Mouse (Mus musculus) neutrophil, adult 5-6 weeks (primary cell): ENCODE measurements around the gene Ate1. TPM values are rescaled to one million over a fixed set of nuclear protein-coding genes. Genes with fewer than 3 reads are reported as not detected.
A peak's percentile ranks its signal among the peaks of the same experiment; 100 is the strongest.

ENCODE experiments used
- ATAC-seq: fragments of 151-379, 151-347 bp; 2 replicates; pipeline ENCODE4 v1.8.0; 2017; ENCODE audit warnings: mild to moderate bottlenecking, moderate TSS enrichment; ENCODE audit not compliant: insufficient number of reproducible peaks, poor library complexity, low FRiP score, severe bottlenecking; ENCODE audit errors: extremely low read depth
- total RNA-seq: library from RNA; stranded (forward); fragments of 200-1000 nt; gene quantifications from 2 replicates; pipeline ENCODE4 v1.2.3, GENCODE M21; 2017

Ate1 gene
- total RNA-seq = 74.5 and 77.6 TPM in 2 replicates

GRCm38 (mm10) chr7:130520049-130520425 is at the start of gene Ate1:
Gene Ate1 (minus strand): TSS chr7:130520369.
- no peak for ATAC-seq

DNA sequence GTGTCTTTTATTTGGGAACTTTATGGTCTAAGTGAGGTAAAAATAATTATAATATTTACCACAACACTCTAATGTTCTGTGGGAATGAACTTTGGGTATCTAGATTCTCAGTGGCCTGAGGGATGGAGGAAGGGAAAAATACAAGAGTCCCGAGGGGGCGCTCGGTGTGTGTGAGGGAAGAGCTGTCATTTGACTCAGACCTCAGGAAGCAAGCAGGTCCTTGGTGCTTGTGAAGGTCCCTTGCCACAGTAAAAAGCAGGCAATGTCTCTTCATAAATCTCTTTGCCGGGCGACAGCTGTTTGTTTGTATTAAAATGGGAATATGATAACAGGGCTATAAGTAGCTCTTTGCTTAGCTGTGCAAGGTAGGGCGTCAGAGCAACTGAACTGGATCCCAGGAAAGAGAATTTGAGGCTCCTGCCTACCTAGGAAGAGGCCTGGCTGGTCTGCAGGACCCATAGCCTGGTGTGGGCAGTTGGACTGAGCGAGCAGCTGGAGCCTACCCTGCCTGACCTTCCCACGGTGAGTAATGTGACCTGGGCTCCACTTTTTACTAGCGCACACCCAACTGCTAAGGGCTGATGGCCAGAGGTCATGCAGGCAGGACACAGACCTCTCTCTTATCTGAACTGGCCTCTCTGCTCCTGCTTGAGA is 48.7 kb upstream of the Ate1 start:
- ATAC-seq = no peak

GRCm38 (mm10) chr7:130564596-130564995 is 44.4 kb upstream of the Ate1 start:
- ATAC-seq = no peak

- ATAC-seq = no peak
These were observed 43.7 kb upstream of the Ate1 start for GRCm38 (mm10) chr7:130563880-130564279.

DNA sequence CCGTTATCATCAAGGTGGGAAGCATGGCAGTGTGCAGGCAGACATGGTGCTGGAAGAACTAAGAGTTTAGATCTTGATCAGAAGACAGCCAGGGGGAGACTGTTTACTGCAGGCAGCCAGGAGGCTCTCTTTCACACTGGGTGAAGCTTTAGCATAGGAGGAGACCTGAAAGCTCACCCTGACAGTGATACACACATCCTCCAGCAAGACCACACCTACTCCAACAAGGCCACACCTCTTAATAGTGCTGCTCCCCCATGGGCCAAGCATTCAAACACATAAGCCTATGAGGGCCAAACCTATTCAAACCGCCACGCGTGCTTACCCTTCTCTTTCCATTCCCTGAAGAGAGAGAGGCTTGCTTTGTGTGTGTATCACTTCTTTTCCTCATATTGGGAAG is 43.1 kb upstream of the Ate1 start:
- ATAC-seq = no peak

DNA sequence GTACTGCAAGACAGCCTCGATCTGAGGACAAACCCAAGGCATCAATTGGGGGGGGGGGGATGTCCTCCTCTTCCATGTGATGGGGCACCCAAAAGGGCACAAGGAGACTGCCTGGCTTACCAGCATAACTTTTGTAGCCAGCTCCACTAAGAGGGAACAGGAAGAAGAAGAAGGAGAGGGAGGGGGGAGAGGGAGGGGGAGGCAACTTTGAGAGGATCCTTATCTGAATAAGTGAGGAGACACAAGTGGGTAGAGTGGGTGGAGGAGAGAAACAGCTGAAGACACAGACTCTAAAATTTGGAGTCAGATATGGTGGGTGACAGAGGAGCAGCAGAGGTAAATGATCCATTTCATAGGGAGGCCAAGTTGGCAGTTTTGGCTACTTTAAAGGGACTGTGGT is 40.8 kb upstream of the Ate1 start:
- no peak for ATAC-seq

- no peak for ATAC-seq
These were observed 38.4 kb upstream of the Ate1 start for GRCm38 (mm10) chr7:130558592-130558991.

GRCm38 (mm10) chr7:130555597-130555996 is 35.4 kb upstream of the Ate1 start:
- no peak for ATAC-seq

DNA sequence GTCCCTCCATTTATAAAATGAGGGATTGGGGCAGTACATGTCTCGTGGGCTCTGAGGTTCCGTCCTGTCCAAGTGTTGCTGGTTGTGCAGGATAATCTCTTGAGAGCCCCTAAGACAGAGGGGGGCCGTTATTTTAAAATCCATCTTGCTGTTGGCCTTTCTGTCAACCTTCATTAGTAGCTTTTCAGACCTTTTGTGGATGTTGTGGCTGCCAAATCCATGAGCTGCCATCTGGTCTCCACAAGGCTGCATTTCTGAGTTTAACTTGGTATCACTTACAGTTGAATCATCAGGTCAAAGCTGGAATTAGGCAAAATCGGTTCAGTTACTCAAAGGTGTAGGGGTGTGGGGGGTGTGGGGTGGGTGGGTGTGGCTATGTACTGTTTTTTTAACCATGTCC is 33.2 kb upstream of the Ate1 start:
- no peak for ATAC-seq

DNA sequence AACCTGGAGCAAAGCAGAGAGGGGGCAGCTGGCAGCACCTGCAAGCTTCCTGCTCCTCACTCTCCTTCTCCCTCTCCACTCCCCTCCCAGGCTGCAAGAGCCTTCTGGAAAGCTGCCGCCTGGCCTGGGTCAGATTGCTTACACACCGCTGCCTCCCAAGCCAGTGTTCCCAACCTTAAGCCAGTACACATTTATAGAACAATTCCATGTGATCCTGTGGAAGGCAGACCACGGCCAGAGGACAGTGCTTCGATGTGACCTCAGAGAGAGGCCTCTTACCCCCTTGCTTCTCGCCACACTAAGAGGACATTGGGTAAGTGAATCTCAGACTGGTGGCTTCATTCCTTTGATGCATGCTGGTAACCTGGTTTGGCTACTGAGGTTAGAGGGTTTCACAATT is 32.6 kb upstream of the Ate1 start:
- ATAC-seq = no peak

DNA sequence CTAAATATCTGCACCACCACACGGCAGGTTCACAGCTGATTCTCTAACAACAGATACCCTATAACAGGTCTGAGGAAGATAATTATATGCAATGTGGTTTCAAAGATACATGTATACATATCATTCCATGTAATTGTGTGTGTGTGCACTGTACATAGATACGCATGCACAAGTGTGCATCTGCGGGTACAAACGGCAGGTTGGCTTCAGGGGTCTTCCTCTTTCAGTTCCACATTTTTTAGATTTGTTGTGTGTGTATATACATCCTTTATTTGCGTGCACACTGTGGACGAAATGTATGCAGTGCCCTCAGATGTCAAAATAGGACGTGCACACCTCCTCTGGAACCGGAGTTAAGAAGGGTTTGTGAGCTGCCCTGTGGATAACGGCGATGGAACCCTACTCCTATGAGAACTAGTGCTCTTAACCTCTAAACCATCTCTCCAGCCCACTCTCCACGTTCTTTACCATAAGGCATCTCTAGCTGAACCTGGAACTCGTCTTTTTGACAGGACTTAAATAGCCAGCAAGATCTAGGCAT is 27.5 kb upstream of the Ate1 start:
- ATAC-seq = 0 out of 2 replicates have a peak, but pooled peaks have one; percentile 17

DNA sequence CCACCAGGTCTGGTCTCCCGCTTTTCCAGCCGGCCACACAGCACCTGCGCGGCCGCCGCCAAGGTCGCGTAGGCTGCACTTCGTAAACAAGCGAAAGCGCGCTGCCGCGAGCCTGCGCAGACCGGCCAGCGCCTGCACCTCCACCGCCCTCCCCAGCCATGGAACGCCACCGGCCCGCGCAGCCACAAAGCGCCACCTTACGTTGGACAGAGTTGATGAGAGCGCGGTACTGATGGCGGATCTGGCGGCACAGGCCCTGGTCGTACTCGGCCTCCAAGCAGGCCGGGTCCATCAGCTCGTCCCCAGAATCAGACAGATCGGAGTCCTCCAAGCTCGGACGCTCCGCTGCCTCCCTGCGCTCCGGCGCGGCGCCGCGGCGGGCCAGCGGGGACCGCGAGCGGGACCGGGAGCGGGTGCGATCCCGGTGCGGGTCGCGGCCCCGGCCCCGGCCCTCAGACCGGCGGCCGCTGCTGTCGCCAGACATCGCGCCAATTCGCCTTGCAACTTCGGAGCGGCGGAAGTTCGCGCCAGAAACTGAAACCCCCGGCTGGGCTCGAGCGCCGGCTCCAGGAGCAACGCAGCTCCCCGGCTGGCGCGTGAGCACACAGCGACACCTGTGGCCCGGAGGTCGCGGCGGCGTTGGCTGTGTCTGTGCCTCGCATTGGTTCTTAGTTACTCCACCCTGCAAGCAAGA is 26.8 kb upstream of the Ate1 start:
- ATAC-seq = peak; percentile 92

DNA sequence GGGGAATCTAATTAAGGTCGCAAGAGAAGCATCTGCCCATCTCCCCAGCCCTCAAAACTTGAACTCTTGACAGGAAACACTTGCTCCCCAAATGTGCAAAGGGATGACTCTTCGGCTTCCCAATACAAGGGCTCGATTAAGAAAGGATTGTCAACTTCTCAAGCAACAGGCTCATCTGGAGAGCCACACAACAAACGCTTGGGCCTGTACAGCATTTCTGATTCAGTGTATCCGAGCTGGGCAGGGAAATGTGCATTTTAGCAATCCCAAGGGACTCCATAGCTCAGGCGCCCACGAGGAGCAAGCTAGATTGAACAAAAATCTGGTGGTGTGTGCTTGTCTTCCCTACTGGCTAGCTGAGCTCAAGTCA is 26.2 kb upstream of the Ate1 start:
- ATAC-seq = no peak

GRCm38 (mm10) chr7:130545893-130546292 is 25.7 kb upstream of the Ate1 start:
- no peak for ATAC-seq

DNA sequence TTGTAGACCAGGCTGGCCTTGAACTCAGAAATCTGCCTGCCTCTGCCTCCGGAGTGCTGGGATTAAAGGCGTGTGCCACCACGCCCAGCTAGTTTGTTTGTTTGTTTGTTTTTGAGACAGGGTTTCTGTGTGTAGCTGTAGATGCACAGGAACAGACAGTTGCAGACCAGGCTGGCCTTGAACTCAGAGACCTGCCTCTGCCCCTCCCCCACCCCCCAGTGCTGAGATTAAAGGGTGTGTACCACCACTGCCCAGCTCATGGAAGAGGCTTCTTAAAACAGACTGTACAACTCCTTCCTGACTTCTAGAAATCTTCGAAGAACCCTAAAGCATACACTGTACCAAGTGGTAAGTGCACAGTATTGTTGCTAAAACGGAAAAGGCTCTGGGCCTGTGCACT is 25.2 kb upstream of the Ate1 start:
- no peak for ATAC-seq

GRCm38 (mm10) chr7:130543181-130543580 is 23.0 kb upstream of the Ate1 start:
- ATAC-seq = no peak

DNA sequence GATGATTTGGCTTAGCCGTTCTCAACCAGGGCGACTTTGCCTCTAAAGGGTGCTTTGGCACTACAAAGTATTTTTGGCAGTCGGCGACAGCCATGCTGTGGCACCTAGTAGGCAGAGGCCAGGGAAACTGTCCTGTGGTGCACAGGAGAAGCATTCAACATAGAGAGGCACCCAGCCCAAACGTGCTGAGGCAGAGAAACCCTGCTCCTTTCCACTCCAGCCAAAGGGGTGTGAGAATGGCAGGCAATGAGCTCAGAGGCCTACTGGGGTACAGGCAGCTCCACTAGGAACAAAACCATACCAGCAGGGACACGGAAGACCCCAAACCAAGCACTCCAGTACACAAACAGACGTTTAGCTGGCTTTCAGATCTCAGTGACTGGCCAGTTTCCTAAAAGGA is 20.0 kb upstream of the Ate1 start:
- no peak for ATAC-seq

DNA sequence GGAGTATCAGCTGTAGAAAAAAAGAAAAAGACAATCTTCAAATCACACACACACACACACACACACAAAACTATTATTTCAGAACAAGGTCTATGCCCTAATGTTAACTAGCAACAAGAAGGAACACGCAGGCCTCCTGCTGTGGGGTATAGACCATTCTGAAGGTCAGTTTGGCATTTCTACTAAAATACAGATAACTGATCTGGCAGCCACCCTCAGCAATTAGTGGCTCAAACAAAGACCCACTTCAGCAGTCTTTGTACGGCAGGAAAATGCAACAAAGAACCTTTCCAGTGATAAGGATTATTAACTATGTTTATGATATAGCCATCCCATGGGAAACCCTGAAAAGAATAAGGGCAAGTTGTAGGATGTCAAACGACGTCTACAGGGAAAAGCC is 16.9 kb upstream of the Ate1 start:
- no peak for ATAC-seq

- ATAC-seq = no peak
These were observed 15.0 kb upstream of the Ate1 start for GRCm38 (mm10) chr7:130535174-130535573.
